Mouse (Mus musculus): ENCODE measurements around the gene N4bp2l1. TPM values are rescaled to one million over a fixed set of nuclear protein-coding genes. Genes with fewer than 3 reads are reported as not detected.

Gene N4bp2l1
- polyA plus RNA-seq (2012; rRNA removed; ENCODE audit: low replicate concordance), result 30.8 and 38.9 TPM in 2 replicates

DNA sequence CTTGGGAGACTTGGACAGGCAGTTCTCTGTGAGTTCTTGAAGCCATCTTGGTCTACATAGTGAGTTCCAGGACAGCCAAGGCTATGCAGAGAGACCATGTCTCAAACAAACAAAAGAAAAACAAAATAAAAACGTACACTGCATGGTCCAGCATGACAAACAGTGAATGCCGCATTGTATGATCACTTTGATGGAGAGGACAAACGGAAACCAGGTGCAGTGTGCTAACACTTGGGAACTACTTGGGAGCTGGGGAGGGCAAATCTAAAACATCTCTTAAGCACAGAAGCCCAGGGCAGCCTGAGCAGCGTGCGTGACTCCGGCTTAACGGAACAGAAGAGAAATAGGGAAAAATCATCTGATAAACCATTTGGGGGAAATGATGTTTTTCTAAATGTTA lies at the start of gene N4bp2l1:
Gene N4bp2l1, minus strand, starts transcription at position 101 of the 400 bp plus-strand sequence.

GRCm38 (mm10) chr5:150521937-150522866 lies 74.8 kb downstream of the N4bp2l1 start, which contains the start of gene Brca2:
Brca2 (plus strand) TSS chr5:150522630.

Other genes with a start within 250 kb of the N4bp2l1 start
- not detected in 2 replicates for gene Zar1l, start 79.0 kb downstream of the N4bp2l1 start, polyA plus RNA-seq (2012; rRNA removed; ENCODE audit: low replicate concordance)
- 1.3 and 2.2 TPM in 2 replicates for gene Brca2, start 74.6 kb downstream of the N4bp2l1 start, polyA plus RNA-seq (2012; rRNA removed; ENCODE audit: low replicate concordance)
- 4.4 and 7.8 TPM in 2 replicates for gene N4bp2l2, start 69.0 kb upstream of the N4bp2l1 start, polyA plus RNA-seq (2012; rRNA removed; ENCODE audit: low replicate concordance)
- gene Pds5b, start 76.6 kb upstream of the N4bp2l1 start, polyA plus RNA-seq (2012; rRNA removed; ENCODE audit: low replicate concordance), result 3.0 and 6.9 TPM in 2 replicates